Mouse (Mus musculus) adrenal gland, adult 2 months (tissue): ENCODE data around the gene Cdc6. TPM values are rescaled to one million over a fixed set of nuclear protein-coding genes. Genes with fewer than 3 reads are reported as not detected.

Experiments
- DNase-seq: peaks from one replicate; pipeline ENCODE4 v3.0.0; 2021
- polyA plus RNA-seq: library from polyadenylated mRNA; depleted of rRNA; stranded (reverse); fragments of >200 nt; gene quantifications from 2 replicates; pipeline ENCODE4 v1.2.3, GENCODE M21; 2012
- total RNA-seq, 2 experiments: library from RNA; stranded (reverse); gene quantifications; 2 replicates each; pipeline ENCODE4 v1.2.3; 2021

The Cdc6 gene
- total and polyA plus RNA-seq, 3 experiments, result 0.08 to 0.86 (median 0.48) TPM

DNA sequence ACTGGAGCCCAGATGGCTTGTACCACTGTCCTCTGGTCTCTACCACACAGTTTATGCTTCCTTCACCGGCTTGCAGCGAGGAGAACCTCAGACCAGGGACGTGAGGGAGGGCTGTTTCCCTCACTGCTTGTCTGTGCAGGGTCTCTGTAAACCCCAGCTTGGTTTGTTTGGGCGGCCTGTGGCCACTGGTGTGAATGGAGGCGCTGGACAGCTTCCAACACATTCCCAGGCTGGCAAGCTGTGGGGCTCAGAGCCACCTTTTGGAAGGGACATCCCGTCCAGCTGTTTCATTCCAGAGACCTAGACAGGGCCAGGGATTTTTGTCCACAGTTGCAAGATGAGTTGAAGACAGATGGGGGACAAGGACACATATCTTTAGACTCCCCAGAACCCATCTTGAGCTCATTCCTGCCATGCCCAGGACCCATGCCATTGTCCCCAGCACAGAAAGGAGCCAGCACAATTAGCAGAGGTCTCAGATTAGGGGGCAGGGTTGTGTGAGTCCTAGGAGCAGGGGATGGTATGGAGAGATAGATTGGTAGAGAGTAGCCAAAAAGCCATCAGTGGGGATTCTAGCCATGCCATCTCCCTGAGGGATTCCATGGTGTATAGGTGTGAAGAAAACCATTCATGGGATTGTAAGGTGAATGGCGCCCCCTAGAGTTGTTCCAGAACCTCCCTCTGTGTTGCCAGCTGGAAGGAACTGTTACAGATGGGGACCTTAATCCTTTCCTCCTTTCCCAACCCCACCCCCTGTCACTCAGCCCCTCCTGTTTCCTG lies 24.1 kb downstream of the Cdc6 start:
- no peak for DNase-seq

DNA sequence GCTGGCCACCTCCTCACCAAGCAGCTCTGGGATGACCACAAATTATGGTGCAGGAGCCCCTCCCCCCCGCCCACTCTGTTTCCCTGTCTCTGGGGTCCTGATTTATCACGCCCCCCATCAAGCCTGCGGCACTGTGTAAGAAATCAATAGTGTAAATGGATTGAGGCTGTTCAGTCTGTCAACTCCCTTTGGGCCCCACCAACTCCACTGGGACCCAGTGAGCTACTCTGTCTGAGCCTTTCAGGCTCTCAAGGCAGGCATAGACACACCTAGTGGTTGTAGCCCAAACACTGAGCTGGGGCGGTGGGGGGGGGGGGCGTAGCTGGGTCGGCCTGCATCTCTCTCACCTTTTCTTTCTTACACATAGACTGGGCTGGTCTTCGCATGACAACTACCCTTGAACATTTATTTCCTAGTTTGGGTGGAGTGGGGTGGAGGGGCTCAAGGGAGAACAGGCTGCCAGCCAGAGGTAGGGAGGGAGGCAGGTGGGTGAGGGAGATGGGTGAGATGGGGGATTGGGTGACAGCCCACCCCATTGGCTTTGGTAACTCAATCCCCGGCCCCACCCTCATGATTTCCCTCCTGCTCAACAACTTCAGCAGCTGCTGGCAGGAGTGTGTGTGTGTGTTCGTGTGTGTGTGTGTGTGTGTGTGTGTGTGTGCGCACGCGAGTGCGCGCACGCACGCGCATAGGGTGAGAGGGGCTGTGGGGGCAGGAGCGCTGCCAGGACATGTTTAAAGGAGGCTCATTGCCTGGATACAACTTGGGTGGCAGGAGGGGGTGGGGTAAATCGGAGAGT lies 24.9 kb downstream of the Cdc6 start:
- DNase-seq, result no peak

DNA sequence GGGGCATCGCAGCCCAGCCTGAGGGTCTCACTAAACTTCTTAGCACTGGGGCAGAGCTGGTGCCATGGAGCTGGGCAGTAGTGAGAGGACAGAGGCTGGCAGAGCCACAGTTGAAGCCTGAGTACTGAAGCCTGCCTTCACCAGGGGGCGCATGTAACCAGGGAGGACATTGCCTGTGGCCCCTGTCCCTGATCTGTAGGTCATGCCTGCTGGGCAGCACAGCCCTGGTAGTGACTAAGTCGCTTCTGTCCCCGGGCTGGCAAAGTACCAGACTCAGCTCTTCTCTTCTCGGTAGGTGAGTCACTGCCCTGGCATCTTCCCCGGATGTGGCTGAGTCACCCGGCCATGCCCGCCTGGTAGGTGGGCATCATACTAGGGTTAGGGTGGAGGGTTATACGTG lies 25.6 kb downstream of the Cdc6 start:
- peak; percentile 97 for DNase-seq

DNA sequence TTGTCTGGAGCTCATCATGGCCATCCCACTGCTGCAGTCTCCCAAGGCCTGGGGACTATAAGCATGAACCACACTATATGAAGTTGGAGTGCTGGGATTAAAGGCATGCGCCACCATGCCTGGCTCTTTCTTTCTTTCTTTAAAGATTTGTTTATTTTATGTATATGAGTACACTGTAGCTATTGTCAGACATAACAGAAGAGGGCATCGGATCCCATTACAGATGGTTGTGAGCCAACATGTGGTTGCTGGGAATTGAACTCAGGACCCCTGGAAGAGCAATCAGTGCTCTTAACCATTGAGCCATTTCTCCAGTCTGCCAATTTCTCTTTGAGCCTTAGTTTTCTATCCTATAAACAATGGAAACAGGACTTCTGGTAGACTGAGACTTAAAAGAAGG lies 26.2 kb downstream of the Cdc6 start:
- DNase-seq, result peak; percentile 15

DNA sequence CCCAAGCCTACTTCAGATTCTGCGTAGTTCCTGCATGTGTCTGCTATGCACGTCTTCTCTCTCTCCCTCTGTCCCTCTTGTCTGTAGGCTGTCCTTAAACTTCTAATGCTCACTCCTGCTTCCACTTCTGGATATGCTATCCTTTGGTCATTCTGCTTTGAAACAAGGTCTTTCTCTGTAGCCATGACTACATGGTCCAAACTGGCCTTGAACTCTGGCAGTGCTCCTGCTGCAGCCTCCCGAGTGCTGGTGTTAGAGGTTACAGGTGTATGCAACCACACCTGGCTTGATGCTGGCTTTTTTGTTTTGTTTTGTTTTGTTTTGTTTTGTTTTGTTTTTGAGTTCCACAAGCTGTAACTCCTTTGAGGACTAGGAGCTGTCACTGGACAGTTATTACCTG lies 26.8 kb downstream of the Cdc6 start:
- DNase-seq, result peak; percentile 41

DNA sequence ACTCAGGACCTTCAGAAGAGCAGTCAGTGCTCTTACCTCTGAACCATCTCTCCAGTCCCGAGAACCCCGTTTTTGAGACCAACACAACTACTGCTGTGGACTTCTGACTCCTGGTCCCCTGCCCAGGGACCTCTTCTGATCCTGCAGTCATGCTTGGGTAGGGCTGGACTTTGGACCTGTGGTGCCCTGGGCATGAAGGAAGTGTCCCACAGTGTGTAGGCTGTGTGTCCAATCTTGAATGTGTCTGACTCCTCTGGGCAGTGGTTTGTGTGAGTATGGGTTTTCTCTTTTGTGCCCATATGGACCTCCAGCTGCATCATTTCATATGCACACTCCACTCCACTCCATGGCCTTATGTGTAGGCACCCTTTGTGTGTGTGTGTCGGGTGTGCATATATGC lies 27.5 kb downstream of the Cdc6 start:
- DNase-seq, result peak; percentile 6

DNA sequence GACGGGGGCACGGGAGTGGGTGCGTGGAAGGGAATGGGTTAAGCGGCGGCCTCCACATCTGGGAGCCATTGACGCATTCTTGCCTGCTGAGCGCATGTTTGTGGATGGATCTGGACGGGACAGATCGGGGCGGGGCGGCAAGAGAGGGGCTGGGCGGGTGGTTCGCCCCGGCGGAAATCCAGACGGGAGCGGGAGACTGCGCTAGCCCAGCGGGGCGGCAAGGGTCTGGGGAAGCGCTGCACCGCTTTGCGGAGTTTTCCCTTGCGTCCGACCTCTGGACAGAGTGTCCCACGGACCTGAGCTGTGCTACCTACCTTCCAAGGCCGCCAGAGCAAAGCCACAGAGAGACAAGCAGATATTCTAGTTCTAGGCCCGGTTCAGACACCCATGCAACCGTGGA lies 28.6 kb downstream of the Cdc6 start:
- DNase-seq, result peak; percentile 88

DNA sequence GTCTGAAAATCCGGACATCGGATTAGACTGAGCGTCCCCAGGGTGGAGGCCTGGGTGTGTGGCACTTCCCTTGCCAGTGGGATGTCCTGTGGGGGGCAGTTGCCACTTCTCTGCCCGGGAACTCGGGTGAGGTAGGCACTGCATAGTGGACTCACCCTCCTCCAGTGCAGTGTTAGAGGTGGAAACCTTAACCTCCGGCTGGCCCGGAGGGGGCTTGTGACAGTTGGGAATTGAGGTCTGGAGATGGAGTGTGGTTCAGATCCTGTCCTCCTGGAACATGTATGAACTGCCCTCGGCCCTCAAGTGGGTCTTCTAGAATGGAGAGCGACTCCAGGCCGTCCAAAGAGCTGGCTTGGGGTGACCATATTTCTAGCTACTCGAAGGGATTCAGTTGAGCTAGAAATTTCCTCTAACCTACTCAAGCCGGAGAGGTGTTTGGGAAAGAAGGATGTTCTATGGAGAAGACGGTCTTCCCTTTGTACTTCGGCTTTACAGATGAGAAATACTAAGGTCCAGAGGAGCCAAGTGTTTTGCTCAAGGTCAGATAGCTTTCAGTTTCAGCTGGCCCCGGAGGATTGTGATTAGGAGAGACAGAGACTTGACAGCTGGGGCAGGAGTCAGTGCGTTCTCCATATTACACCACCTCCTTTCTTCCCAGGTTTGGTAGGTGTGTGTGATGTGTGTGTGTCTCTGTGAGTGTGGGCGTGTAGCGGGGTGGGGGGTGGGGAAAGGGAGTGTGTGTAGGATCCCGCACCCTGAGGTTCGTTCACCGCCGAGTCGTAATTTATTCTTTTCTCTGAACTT lies 29.2 kb downstream of the Cdc6 start:
- peak; percentile 67 for DNase-seq

DNA sequence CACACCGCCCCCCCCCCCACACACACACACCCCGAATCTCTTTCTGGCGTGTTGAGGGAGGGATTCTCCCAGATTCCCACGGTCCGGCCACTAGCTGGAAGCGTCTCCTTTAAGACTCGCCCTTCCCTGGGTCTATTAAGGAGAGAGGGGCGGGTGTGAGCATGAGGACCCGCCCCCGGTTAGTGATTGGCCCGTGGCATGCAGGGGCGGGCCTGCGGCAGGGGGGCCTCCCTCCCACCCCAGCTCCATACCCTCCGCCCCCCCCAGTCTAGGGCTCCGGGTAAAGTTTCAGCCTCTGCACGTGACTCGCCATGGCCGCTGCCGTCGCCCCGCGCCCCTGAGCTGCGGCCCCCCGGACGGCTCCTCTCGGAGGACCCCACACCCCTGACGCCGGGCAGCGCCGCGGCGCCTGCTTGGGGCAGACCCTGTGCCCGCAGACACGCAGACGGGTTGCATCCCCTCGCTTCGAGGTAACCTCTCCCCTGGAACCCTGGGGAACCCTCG lies 29.9 kb downstream of the Cdc6 start:
- peak; percentile 96 for DNase-seq

DNA sequence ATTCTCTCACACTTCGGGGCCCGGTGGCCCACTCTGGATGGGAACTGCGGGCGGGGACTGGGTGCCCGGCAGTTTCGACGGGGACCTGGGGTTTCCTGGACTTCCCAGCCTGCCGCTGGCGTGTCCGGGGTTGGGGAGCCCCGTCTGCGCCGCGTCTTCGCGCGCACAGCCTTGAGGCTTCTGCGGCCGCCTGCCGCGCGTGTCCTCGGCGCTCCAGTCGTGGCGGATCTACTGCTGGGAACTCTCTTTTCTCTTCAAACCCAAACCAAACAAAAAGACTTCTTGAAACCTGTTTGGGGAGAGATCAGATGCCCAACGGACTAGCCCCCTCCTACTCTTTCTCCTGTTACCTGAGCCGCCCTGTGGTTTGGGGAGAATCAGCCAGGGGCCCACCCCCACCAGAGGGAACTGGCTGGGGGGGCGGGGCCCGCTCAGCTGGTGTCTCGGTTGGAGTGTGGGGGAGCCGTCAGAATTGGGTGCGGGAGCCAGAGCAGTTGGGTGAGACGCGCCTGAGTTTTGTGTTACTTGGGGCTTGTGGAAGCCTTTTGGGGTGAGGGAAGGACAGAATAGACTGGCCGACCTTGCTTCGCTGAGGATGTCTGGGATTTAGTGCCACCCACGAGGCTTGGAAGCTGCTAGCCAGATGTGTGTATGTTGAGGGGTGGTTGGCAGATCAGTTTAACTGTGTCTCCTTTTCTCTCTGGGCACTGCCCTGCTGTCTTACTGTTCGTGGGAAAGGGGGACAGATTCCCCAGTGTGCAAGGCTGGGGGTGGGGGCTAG lies 30.5 kb downstream of the Cdc6 start:
- DNase-seq, result peak; percentile 78

DNA sequence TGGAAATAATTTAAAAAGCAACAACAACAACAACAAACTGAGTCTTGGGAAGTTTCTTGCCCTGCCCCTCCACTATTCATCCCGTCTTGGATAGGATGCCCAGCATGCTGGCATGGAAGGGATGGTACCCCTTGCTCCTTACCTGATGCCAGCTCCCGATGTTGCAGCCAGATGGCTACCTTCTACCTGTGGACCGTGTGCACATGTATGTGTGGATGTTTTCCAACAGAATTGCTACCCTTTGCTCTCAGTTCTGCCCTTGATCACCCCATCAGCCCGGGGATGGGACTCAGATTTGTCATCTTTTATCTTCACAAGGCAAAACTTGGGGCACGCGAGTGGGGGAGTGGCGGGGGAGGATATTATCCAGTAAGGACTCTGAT lies 31.1 kb downstream of the Cdc6 start:
- DNase-seq, result no peak

DNA sequence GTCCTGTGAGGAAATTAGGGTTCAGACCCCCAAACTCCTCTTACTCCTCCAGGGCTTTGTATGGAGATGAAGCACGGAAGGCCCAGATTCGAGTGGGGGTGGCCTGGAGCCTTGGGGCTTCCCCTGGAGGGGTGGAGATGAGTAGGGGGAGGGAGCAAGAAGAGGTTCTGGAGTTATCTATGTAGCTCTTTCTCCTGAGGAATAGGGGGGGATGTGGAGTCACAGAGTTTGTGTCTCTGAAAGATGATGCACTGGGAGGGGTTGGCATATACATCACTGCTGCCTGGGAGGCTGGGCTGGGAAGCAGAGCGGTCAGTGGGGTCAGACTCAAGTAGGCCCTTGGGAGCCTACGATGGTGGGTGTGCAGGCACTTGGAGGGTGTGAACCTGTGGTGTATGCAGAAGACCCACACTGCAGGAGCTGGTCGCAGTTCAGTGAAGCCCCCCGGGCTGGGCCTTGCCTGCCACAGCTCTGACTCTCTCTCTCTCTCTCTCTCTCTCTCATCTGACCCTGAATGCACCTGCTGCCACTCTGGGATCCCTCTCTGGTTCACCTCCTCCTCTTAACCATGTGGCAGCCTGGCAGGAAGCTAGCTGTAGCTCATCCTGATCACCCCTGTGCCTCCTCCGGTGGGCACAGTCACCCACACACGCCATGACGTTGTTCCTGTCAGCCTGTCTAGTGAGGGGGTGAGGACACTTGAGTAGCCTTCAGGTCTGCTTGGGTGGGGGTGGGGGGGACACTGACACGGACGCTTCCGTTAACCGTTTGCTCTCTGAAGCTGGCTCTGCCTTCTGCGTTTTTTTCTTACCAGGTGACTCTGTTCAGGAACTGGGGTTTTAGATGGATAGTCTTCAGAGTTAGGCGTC lies 31.7 kb downstream of the Cdc6 start:
- DNase-seq, result no peak

DNA sequence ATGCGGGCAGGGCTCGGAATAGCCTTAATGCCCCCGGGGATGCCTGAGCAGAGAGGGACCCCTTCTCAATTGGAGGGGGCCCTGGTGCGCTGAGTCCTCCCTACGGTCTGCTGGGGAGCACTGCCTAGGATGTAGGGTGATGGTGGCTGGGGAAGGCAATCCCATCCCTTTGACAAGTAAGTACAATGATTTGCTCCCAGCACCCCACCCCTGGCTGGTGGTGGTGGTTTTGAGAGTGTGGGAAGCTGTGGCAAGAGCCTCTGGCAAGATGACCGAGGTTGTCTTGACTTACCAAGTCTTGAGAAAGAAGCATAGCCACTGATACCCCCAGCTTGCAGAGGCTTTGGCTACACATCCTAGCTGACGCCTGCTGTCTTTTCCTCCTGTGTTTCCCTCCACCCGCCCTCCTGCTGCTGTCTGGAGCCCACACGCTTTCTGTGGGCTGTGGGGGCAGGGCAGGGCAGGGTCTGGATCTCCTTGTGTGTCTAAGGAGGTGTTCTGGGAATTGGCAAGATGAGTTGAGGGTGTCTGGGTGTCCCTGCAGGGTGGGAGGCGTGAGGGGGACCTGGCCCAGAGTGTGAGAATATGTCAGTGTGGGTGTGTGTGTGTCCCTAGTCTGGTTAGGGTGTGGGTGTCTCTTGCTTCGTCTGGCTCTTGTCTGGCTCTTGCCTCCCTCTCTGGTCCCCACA lies 32.5 kb downstream of the Cdc6 start:
- DNase-seq, result peak; percentile 18

DNA sequence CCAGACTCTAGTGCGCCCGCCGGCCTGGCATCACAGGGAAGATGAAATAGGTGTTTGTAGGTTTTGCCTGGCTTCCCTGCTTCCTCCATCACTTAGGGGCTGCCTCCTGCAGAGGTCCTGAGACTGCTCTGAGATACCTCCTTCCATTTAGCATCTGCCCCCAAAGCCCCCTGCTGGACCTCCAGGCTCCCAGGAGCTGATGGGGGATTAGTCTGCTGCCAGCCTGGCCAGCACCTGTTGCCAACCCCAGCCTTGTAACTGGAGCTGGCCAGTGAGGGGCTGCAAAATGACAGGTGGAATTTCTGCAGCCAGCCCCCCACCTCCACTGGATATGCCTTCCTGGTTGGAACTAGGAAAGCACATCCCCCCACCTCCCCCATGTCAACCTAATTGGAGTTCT lies 33.2 kb downstream of the Cdc6 start:
- DNase-seq, result no peak

DNA sequence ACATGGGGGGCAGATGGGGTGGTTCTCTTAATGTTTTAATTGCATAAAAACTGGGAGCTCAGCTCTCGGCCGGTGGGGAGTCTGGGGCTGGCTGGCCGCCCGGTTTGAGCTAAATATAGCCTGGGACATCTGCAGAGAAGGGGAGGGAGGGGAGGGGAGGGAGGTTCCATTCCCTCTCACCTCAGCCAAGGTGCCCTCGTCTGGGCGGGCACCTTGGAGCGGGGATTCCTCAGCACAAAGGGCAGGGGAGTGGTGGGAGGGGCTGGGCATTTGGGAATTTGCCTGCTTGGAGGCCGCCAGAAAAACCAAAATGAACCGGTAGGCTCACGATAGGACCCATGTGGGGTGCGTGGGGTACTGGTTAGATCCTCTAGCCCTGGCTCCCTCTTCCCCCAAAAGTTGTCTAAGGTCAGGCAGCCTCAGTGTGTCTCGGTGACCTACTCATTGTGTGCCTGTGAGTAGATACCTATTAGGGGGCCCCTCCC lies 33.8 kb downstream of the Cdc6 start:
- DNase-seq, result peak; percentile 68

DNA sequence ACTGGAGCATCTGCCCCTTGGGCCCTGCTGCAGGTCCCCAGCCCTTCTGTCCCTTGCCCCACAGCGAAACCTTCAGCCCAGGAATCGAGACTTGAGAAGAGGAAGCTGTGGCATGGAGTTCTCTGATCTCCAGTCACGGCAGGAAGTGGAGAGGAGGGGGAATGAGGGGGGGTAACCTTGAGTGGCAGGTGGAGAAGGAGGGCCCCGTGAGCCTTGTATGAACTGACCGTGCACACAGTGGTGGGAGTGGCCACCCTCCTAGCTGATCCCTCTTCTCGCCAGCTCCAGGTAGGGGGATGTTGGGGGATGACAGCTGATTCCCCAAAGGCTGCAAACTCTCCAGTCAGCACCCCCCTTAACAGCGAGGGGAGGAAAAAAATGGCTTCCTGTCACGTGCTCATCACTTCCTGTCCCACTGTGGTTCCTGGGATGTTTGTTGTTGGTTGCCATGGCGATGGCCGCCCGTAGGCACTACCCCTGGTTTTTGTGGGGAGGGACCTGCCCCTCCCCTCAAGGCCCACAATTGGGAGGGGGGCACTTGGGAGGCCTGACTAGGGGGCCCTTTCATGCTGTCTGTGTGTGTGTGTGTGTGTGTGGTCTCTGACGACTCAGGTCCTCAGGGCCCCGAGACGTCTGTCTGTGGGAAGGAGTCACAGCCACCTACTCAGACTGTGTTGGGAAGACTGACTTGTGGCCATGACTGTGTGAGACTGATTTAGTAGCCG lies 34.4 kb downstream of the Cdc6 start:
- DNase-seq, result peak; percentile 84

DNA sequence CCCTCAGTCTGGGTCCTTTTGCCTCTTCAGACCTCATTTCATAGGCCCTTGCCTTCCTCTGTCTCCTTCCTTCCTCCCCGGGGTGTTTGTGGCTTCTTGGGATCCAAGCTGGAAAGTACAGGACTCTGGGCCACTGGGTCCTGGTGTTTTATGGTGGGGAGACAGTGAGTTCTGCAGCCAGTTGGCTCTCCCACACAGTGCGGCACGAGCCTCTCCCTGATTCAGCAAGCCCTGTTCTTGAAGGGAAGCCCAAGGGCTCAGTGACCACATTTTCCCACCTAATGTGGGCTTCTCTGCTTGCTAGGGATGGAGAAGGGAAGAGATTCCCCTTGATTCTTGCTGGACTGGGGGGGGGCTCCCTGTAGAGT lies 34.9 kb downstream of the Cdc6 start:
- DNase-seq, result peak; percentile 49

DNA sequence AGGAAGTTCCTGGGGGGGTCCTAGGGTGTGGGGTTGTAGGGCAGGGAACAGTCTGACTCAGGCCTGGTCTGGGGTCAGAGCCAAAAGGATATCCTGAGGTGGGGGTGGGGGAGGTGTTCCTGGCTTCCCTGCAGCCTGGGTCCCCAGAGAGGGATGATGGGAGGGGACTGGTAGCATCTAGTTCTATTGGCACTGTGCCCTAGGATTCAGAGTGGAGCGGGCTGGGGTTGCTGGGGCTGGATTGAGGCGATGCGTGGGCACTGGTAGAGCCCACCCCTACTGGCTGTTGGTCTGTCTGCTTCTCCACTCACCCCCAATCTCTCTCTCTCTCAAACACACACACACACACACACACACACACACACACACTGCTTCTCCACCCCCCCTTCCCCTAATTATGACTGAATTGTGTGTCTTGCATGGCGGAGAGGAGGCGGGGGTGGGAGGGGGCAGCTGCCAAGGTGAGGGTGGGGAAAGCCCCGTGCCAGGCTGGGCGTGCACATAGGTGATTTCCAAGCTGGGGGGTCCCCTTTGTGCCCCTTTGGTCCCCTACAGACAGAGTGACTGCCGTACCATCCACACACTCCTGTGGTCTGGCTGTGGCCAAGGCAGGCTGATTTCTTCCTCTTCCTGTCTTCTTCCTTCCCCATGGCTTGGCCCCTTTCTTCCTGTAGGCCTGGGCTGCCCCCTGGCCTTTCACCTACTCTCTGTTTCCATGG lies 35.5 kb downstream of the Cdc6 start:
- peak; percentile 69 for DNase-seq
